ENCODE assay signal across 15 mouse cellular contexts in the genomic region with DNA sequence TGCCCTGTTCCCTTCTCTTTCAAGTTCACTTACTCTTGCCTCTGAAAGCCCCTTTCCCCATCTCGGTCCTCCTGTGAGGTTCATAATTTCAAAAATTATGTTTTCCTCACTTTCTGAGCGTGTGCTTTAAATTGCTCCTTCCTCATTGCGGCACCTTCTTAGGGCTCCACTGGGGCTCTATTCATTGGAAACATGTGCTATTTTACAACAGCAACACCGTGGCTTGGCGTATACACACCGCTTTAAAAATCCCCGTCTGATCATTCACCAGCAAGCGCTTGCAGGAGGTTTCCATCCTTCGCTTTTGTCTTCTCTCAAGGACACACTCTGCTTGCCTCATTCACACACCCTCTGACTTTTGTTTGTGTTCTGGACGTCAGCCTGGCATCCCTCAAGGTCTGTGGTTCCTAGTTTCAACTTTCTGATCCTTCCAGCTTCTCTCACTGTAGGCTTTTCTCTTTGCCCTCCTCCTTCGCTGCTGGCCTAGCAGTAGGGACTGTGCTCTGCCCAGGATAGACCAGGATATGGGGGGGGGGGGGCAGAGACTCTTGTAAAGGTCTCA.
"Had no signal": no experiment of that assay in that cellular context is flagged by ENCODE, and none has a peak within 500 bp of the region (broad histone marks: within the 10 kb centered on the region; RNA-seq: fewer than 3 reads in every experiment).

No protein-coding gene starts in this region.

- H3K27me3 ChIP-seq: liver, embryonic 12.5 days had no signal

- H3K36me3 ChIP-seq: limb, embryonic 15.5 days; liver, embryonic 12.5 days had no signal

- DNase-seq: kidney, adult 8-10 months; kidney, postnatal 25 days; layer of hippocampus, adult 9-11 months; layer of hippocampus, postnatal 36 days; lung, embryonic 14.5 days; lung, postnatal 14 days; right cerebral cortex, postnatal 14 days; thymus, postnatal 36 days had no signal

- H3K9ac ChIP-seq: limb, embryonic 15.5 days; liver, embryonic 12.5 days; lung, embryonic 14.5 days had no signal

- H3K27ac ChIP-seq: limb, embryonic 15.5 days; liver, embryonic 12.5 days; macrophage had no signal

- ATAC-seq: intestine, postnatal 0 days; liver, embryonic 12.5 days; midbrain, embryonic 16.5 days had no signal

- H3K9me3 ChIP-seq: limb, embryonic 15.5 days; liver, embryonic 12.5 days; megakaryocyte, embryonic 14.5 days had no signal

- H3K4me3 ChIP-seq: limb, embryonic 15.5 days; liver, embryonic 12.5 days; megakaryocyte, embryonic 14.5 days had no signal

- H3K4me1 ChIP-seq: liver, embryonic 12.5 days had no signal

- H3K4me2 ChIP-seq: limb, embryonic 15.5 days; liver, embryonic 12.5 days; lung, embryonic 14.5 days; midbrain, embryonic 11.5 days had no signal
